Mouse (Mus musculus): Measurements from ENCODE around the gene Nanos2.

Gene Nanos2

GRCm38 (mm10) chr7:18990601-18991295 is 3.5 kb downstream of the Nanos2 start, which contains the start of gene Mypop:
TSS of gene Mypop (plus strand) at chr7:18991245.
- peak; percentile 98 for DNase-seq (ENCODE audit: extremely low read depth, low read depth)

- no peak for DNase-seq (ENCODE audit: extremely low read depth, low read depth)
Measured at GRCm38 (mm10) chr7:18991660-18992293, 4.6 kb downstream of the Nanos2 start.

GRCm38 (mm10) chr7:18992294-18992675 is 5.1 kb downstream of the Nanos2 start:
- no peak for DNase-seq (ENCODE audit: extremely low read depth, low read depth)

GRCm38 (mm10) chr7:18993036-18993435 is 5.8 kb downstream of the Nanos2 start:
- no peak for DNase-seq (ENCODE audit: extremely low read depth, low read depth)

GRCm38 (mm10) chr7:18998835-18999234 is 11.6 kb downstream of the Nanos2 start:
- no peak for DNase-seq (ENCODE audit: extremely low read depth, low read depth)

- no peak for DNase-seq (ENCODE audit: extremely low read depth, low read depth)
Measured at GRCm38 (mm10) chr7:19000421-19000820, 13.2 kb downstream of the Nanos2 start.

GRCm38 (mm10) chr7:19001066-19001806 is 14.0 kb downstream of the Nanos2 start:
- DNase-seq (ENCODE audit: extremely low read depth, low read depth): peak; percentile 85

GRCm38 (mm10) chr7:19001807-19002085 is 14.5 kb downstream of the Nanos2 start:
- DNase-seq (ENCODE audit: extremely low read depth, low read depth): no peak

GRCm38 (mm10) chr7:19002115-19002514 is 14.9 kb downstream of the Nanos2 start:
- DNase-seq (ENCODE audit: extremely low read depth, low read depth): no peak

GRCm38 (mm10) chr7:19002848-19003498 is 15.8 kb downstream of the Nanos2 start:
- peak; percentile 92 for DNase-seq (ENCODE audit: extremely low read depth, low read depth)

- DNase-seq (ENCODE audit: extremely low read depth, low read depth): peak; percentile 73
Measured at GRCm38 (mm10) chr7:19003902-19004630, 16.9 kb downstream of the Nanos2 start, which contains the start of gene Irf2bp1. TSS of gene Irf2bp1 (plus strand) at chr7:19004044.

GRCm38 (mm10) chr7:19004631-19005079 is 17.5 kb downstream of the Nanos2 start:
- DNase-seq (ENCODE audit: extremely low read depth, low read depth): no peak

GRCm38 (mm10) chr7:19005417-19006121 is 18.4 kb downstream of the Nanos2 start:
- no peak for DNase-seq (ENCODE audit: extremely low read depth, low read depth)

GRCm38 (mm10) chr7:19006476-19006875 is 19.3 kb downstream of the Nanos2 start:
- peak; percentile 81 for DNase-seq (ENCODE audit: extremely low read depth, low read depth)

- no peak for DNase-seq (ENCODE audit: extremely low read depth, low read depth)
Measured at GRCm38 (mm10) chr7:19007026-19007977, 20.1 kb downstream of the Nanos2 start.

- no peak for DNase-seq (ENCODE audit: extremely low read depth, low read depth)
Measured at GRCm38 (mm10) chr7:19010581-19010980, 23.4 kb downstream of the Nanos2 start.

GRCm38 (mm10) chr7:19012025-19012621 is 24.9 kb downstream of the Nanos2 start:
- no peak for DNase-seq (ENCODE audit: extremely low read depth, low read depth)

- DNase-seq (ENCODE audit: extremely low read depth, low read depth): no peak
Measured at GRCm38 (mm10) chr7:19012882-19013281, 25.7 kb downstream of the Nanos2 start.

- DNase-seq (ENCODE audit: extremely low read depth, low read depth): no peak
Measured at GRCm38 (mm10) chr7:19014452-19014851, 27.3 kb downstream of the Nanos2 start.
